Mouse (Mus musculus) left cerebral cortex, adult 11 months (tissue): ENCODE measurements around the gene Tyrp1.

Experiments used
- DNase-seq: peaks from one replicate; pipeline ENCODE4 v3.0.0; 2022; ENCODE audit warnings: low spot score

Tyrp1 gene

DNA sequence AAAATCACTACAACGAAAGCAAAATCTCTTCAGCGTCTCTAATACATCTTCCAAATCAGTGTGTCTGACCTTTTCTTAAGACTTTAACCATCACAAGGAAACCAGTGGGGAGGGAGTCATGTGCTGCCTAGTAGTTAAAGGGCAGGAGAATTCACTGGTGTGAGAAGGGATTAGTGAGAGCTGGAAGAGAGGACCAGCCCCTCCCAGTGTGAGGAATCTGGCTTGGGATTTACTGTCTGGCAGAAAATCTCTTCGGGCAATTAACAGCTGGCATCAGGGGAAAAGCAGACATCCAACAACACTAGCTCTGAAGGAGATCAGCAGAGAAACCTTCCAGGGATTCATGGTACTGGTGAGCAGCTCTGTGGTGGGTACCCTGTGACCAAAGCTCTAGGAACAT is at the start of gene Tyrp1:
Gene Tyrp1 (plus strand): TSS at position 74 of the 400 bp plus-strand sequence.
- no peak for DNase-seq

DNA sequence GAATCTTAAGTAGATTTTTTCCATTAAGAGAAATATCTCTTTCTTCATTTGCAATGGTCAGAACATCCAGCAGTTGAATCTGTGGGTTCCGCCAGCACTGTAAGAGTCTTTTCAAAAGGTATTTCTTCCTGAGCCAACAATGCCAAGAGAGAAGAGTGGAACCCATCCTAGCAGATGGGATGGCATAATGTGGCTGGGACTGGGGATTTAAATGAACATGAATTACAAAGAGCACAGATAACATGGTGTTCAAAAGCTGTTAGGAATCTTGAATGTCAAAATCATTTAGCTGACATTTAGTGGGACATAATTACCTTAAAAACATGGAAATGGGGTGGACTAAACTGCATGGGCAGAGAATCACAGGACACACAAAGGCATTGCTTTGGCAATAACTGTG is 45.6 kb upstream of the Tyrp1 start:
- no peak for DNase-seq

DNA sequence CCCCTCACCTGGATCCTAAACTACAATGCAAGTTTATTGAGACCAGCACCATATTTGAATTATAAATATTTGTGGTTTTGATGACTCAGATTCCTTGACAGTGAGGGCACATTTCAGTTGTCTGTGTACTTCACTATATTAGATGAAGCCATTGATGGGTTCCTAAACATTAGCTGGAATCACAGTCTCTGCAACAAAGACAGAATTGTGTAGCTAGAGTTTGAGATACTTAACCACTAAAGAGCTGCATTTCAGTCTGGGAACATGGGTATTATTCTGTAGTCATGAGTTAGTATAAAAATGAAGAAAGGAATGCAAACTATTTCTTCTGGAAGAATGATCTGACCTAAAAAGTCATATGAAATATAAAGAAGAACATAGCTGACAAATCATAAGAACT is 14.4 kb upstream of the Tyrp1 start:
- DNase-seq, result no peak

DNA sequence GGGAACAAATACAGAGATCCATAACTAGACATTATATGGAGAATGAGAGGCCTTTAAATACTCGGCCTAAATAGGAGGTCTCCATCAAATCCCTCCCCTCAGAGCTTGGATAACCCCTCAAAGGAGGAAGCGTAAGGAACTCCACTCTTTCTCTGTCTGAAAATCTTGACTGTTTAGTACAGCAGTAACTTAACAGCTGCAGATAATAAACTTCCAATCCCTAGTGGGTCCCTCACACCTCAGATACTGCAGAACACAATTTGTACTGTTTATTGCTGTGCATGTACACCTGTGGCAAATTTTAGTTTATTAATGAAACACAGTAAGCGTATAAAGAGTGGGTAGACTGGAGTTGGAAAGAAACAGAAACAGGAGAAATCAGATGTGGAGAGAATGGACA is 12.0 kb upstream of the Tyrp1 start:
- no peak for DNase-seq

DNA sequence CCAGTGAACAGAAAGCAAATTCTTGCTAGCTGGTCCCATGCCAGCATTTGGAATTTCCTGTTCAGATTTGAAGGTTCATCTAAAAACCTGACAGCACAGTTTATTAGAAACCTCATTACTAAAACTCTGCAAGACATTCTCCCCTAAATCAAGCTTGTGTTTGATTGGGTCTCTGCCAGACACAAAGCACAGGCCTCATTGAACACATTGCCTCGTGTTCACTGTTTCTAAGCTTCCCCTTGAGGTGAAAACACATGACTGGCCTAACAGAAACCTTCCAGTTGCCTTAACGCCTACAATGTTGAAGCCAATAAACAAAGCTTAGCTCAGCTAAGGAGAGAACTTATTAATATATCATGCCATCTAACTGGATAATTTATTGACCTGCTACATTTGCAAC is 5.7 kb upstream of the Tyrp1 start:
- no peak for DNase-seq

DNA sequence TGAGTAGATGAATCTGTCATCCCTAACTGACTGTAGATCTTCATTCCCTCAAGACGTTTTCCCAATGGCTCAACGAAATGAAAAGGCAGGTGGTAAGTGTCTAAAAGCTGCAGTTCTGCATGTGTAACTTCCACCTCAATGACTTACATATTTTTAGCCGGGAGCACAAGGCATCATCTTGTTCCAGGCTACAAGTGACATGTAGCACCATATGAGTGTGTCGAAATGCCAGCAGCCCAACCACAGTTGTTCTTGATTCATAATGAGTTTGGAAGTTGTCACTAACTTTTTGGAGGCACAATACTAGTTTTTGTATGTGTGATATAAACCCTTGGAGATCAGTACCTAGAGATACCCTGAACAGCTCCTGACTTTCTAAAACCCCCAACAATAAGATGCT is 5.4 kb downstream of the Tyrp1 start:
- no peak for DNase-seq

DNA sequence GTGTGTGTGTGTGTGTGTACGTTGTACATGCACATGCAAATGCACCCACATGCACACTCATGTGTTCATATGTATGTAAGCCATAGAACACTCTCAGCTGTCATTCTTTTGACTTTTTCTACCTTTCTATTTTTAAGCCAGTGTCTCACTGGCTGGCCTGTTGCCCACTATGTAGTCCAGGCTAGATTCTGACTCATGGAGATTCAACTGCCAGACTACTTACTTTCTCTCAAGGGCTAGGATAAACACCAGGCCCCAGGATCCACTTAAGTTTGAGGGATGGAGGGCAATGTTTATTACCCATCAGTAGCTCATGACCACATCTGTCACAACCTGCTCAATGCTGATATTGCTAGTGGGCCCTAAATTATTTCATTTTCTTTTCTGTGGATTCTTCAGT is 8.1 kb downstream of the Tyrp1 start:
- no peak for DNase-seq

DNA sequence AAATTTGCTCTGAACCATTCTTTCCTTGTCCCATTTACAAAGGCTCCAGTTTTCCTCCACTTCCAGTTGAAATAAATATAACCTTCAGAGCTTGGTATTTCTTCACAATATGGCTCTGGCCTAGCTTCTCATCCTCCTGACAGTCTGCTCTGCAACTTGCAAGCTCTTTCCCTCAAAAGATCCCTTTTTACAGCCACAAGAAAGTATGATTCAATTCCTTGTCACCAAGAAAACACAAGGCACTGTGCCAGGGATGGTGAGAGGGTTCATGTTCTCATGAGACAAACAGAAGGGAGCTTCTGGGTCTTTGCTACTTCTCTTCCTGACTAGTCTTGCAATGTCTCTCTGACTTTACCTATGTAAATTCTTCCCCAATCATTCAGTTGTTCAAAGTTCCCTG is 9.8 kb downstream of the Tyrp1 start:
- no peak for DNase-seq

DNA sequence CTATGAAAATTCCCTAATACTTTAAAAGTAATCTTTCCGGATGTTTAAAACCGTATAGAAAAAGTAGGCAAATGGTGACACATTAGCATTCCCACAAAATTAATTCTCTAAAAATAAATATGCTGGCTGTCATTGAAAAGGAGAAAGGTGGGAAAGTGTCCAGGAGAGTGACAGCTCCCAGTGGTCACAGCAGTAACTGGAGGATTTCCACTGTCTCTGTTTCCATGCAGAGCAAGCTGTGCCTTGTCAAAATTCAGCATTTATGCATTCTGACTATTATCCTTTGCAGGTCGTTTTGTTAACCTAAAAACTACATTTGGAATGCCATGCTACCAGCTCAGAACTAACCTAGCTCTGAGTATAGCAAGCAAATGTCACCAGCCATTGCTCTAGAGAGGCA is 12.1 kb downstream of the Tyrp1 start:
- DNase-seq, result no peak

DNA sequence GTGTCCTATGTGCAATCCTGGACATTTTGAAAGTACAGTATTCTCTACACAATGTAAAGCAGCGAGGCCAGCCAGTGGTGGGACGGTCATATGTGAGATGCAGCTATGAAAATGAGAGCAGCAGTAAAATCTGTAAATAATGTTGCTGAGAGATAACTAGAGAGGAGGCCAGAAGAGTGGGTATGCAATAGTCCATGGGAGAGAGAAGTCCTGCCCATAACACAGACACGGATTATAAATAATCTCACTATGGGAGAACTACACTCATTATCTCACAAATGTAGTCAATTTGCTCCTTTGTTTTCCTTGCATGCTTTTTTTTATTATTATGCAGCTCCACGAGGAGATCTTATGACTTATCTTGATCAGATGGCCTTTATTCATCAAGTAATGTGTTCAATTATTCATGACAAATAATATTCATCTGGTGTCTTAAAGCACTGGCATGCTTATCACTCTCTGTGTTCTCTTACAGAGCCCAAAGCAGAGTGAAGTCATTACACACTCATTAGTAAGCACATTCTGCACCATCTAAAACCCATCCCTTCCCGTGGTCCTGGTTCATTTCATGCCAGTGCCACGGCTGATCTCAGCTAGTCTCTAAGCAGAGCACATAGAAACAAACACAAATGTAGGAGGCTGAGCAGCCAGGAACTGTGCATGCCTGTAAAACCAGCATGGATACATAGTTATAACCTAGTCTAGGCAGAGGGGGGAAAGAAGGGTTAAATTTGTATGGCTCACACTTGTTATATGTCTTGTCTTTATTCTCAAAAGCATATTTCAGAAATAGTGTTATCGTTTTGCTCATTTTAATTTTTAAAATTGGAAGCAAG is 18.9 kb downstream of the Tyrp1 start:
- no peak for DNase-seq

DNA sequence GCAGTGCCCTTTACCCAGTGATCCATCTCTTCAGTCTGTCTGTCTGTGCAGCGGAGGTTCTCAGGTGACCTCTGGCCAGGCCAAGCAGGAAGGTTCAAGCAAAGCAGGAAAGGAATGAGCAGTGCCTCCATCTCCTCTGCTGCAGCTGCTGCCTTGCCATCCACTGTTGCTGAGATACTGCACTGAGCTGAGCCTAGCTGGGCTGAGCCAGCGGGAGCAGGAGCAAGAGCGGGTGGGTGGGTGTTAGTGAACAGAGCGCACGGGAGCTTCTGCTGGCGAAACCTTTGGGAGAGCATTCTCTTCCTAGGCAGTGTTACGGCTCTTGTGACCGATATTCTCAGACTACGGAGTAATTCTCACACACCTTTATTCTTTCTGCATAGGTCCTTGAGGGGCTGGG is 21.6 kb downstream of the Tyrp1 start:
- no peak for DNase-seq

DNA sequence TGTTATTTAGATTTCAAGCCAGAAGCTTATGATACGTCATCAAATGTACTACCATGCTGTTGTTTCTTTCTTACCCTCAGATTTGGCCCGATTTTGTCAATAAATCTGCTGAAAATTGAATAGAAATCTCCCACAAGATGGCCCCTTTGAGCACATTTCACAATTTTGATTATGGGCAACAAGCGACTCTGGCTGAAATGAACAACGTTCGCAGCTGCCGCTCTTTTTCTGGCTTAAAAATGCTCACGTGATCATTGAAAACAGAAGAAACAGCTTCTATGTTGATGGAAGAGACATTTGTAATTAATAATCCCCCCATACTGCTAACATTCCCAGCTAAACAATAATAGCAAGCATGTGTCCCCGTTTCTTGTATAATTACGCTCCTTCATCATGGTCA is 29.0 kb downstream of the Tyrp1 start:
- DNase-seq, result no peak

DNA sequence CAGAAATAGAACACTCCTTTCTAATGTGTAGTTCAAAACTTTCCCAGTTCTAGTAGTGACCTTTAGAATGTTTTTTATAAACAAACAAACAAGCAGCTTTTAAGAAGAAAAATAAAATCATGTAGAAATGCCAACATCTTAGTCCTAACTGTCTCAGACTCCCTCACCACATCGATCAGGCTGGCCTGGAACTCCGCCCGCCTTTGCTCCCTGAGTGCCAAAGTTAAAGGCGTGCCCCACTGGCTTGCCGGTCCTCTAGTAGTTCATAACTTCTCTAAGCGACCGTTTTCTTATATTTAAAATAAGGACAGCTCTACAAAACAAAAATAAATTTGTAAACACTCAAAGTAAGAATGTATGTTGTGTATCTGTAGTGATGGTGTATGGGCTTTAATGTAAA is 30.0 kb downstream of the Tyrp1 start:
- DNase-seq, result no peak

DNA sequence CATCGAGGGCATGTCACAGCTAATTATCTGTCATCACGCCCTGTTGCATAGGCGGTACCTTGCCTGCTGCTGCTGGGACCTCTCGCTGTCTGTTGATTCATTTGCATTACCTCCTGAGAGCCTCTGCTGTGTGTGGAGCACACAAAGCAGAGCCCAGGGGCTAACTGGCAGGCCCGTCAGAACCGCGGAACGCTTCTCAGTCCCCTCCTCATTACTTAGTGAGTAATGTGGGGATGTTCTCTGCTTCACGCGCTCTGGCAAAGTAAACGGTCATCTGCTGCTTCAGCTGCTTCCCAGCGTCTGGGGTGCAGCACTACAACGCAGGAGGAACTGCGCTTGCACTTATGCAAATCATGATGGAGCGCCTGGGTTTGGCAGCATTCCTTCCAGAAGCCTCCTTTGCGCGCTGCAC is 30.6 kb downstream of the Tyrp1 start:
- DNase-seq, result peak; percentile 43

DNA sequence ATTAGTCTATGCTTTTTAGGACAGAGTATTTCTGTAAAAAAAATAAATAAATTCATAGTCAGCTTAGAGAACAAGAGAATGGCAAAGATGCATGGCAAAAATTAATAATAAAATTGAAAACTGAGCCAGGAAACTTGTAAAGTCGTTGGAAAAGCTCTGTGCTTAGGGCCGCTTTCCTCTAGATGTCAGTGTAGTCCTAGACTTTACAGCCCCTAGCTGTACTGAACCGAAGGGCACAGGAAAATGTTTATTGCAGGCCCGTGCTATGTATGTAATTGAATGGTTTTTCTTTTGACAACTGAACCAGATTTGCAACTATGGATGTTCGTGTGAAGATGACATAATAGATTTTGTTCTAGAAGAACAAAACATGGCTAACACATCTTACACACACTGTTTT is 32.1 kb downstream of the Tyrp1 start:
- DNase-seq, result no peak

DNA sequence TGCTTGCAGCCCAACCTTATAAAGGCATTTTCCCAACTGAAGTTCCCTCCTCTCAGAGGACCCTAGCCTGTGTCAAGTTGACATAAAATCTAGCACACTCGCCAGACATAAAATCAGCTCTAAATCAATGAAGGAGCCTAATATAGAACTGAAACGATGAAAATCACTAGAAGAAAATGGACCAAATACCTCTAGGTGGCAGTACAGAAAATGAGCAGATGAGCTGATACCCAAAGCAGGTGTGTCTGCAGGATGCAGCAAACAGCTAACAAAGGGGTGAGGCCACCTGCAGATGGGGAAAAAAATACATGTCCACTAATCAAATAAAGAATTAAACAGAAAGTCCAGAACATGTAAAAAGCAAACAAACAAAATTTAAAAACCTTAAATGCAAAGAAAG is 35.7 kb downstream of the Tyrp1 start:
- DNase-seq, result no peak

DNA sequence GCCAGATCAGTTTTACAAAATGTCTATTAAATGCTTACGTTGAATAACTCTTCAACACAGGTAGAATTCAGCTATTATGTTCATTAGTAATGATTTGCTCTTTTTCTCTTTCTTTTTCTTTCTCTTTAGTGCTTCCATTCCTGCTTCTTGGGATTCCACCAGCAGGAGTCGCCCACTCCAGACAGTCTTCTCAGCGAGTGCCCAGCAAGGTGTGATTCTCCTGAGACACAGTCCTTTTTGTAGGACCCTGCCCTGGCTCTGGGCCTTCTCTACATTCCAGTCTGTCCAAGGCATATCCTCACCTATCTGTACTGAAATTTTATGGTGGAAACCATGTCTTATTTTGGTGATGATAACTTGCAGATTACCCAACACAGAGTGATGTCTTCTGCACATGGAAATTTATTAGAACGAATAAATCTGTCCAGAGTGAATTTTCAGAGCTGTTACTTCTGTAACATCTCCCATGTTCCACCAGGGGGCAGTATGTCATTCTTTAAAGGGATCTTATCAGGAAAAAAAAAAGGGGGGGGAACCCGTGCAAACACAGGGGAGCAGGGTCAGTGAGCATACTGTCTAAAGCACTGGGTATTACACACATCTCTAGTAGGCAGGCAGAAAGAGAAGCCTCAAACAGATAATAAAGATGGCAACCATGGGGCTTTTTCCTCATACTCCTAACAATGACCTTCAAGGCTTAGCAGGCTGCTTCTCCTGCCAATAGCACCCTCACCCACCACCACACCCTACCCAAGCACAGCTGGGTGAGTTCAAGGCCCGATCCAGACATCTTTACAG is 39.1 kb downstream of the Tyrp1 start:
- no peak for DNase-seq

DNA sequence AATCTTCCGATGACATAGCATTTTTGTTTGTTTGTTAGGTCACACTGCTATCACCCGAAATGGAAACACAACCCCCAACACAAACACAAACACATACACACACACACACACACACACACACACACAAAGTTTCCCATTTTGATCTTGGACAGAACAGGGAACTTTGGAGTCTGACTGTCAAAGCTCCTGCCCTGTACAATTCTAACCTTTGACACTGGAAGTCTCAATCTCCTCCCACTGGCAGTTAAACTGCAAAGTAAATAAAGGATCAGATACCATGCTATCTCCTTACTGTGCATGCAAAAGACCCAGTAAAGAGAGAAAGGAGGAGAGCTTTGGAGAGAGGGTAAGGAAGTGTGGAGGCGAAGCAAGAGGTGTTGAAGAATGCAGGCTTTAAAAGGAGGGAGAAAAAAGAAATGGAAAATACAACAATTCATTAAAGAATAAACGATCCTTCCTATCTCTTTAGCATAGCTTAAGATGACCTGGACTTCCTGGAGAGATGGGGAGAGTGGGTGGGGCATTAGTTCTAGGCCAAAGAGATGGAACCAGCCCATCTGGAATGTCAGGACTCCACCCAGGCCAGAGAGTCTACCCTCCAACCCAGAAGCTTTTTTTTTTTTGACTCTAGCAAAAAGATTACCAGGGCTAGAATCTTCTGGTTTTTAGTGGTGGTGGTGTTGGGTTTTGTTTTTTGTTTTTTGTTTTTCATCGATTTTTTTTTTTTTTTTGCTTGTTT is 40.4 kb downstream of the Tyrp1 start:
- no peak for DNase-seq

DNA sequence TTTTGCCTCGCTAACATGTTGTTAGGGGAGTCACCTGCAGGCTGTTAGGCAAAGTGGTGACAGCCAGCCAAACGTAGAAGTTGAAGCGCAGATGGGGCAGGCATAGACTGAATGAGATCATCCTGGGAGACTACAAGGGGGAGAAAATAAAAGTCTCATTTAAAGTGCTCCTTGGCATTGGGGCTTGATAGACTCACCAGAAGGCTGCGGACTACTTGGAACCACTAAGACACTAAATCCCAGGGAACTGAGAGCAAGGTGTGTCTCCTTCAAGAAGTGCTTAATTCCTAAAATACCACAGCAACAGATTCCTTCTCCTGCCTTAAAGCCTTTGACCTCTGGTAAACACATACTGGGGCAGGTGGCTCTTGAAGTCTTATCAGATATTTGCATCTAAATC is 41.1 kb downstream of the Tyrp1 start:
- no peak for DNase-seq

DNA sequence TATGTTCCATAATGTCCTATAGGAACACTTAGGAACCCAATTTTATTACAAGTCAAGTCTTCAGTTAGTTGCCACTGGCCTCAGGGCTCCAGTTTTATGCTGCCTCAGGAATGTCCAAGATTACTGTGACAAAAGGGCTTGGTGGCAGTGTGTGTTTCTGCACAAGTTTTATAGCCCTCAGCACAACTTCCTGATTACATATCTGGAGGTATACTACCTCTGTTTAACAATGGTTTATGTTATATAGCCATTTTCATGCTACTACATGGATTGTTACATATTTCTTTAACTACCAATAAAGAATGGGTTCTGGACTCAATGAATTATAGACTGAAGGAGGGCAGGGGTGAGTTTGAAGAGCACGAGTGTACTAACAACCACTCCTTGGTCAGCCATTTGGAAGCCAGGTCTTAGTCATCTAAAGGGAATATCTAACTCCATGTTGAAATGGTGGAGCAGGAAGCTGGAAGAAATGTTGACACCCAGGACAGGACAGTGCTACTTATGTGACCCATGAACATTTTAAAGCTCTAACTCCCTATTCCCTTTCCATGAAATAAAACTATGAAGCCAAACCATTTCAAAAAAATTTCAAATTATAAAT is 48.2 kb downstream of the Tyrp1 start:
- DNase-seq, result no peak

DNA sequence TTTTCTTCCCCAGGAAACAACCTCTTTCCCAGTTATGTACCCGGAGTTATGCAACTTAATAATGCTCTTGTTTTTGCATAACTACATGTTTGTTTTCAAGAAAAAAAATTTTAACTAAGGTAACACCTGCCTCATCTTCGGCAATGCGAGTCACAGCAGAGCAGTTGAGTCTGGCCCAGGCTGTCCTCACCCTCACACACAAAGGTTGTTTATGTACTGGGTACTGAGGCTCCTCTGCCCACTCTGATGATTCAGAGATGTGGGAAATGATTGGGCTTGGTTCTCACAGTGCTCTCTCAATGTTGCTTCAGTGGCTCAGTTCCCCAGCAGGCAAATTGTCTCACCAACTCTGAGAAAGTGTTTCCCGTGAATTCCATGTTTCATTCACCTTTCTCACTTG is 52.7 kb downstream of the Tyrp1 start:
- DNase-seq, result no peak

DNA sequence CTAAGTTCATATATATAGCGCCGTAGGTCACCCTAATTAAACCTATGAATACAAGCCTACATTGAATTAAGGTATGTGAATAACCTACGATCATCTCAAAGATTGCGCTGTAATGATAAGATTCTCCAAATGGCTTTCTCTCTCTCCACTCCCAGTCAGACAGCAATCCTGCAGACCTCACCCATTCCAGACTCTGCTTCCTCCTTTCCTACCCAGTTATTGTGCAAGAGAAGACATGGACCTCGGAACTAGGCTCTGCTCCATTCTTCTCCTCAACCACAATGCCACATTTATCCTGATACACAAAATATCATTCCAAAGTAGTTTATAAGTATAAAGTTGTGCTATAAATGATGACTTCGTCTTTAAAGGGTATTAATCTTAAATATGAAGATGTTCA is 57.1 kb downstream of the Tyrp1 start:
- DNase-seq, result no peak
